Mouse (Mus musculus): ENCODE measurements around the gene Kcnj14. TPM values are rescaled to one million over a fixed set of nuclear protein-coding genes. Genes with fewer than 3 reads are reported as not detected.

Kcnj14 gene
- polyA plus RNA-seq, 1 experiment from 2014 or later, result 2.2 TPM

GRCm38 (mm10) chr7:45782271-45782670 lies 42.3 kb downstream of the Kcnj14 start:
- H3K9ac ChIP-seq, result no peak overlapping the region
- no peaks in the 10 kb centered on the region for H3K36me3 ChIP-seq
- H3K4me1 ChIP-seq, result peaks cover 29% of the 10 kb centered on the region

GRCm38 (mm10) chr7:45779081-45779641 lies 45.4 kb downstream of the Kcnj14 start:
- Histone ChIP-seq H3K4me1 (peaks cover 5% of the 10 kb centered on the region), H3K36me3 (no peaks in the 10 kb centered on the region), H3K4me2 (peak overlapping the region; percentile 30), H3K4me3 (no peak overlapping the region; the same call in 1 of the 2 replicates), H3K9me3 (no peaks in the 10 kb centered on the region), H3K27me3 (peaks cover 20% of the 10 kb centered on the region), H3K9ac (0 out of 2 replicates have a peak overlapping the region, but pooled peaks have one; percentile 16), H3K27ac (no peak overlapping the region)
- ATAC-seq (ENCODE audit: insufficient number of reproducible peaks, insufficient read depth, low FRiP score, low TSS enrichment, low read depth), result no peak; the same call in 1 of the 2 replicates
- WGBS, result 25% methylated on average over 22 of the region's 22 CpGs

More at GRCm38 (mm10) chr7:45782271-45782670, 42.3 kb downstream of the Kcnj14 start:
- H3K27me3 ChIP-seq, result peaks cover 20% of the 10 kb centered on the region
- 63% methylated on average over 4 of the region's 4 CpGs for WGBS
- H3K4me3 ChIP-seq, result no peak overlapping the region
- no peak overlapping the region for H3K4me2 ChIP-seq
- H3K27ac ChIP-seq, result no peak overlapping the region
- no peaks in the 10 kb centered on the region for H3K9me3 ChIP-seq
- no peak for ATAC-seq (ENCODE audit: insufficient number of reproducible peaks, insufficient read depth, low FRiP score, low TSS enrichment, low read depth)

DNA sequence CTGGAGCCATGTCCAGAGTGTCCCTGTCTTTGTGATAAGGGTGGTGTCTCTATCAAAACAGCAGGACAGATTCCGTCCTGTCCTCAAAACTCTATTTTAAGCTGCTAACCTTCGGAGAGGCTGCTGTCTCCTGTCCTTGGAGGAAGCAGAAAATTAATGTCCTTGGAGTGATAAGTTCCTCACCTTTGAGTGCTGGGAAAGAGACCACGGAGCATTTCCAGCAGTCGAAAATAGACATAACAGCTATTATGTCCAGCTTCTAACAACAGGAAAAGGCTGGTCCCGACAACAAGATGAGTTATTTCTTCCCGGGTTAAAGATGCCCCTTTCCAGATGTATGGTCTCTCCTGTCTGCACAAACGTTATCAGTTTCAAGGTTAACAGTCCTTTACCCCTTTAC lies 49.3 kb downstream of the Kcnj14 start:
- H3K4me2 ChIP-seq, result no peak overlapping the region
- peaks cover 14% of the 10 kb centered on the region for H3K27me3 ChIP-seq
- ATAC-seq (ENCODE audit: insufficient number of reproducible peaks, insufficient read depth, low FRiP score, low TSS enrichment, low read depth), result no peak
- no peak overlapping the region for H3K4me3 ChIP-seq
- H3K4me1 ChIP-seq, result no peaks in the 10 kb centered on the region
- no peak overlapping the region for H3K9ac ChIP-seq
- H3K9me3 ChIP-seq, result no peaks in the 10 kb centered on the region
- H3K27ac ChIP-seq, result no peak overlapping the region
- no peaks in the 10 kb centered on the region for H3K36me3 ChIP-seq
- 80% methylated on average over 7 of the region's 7 CpGs for WGBS

GRCm38 (mm10) chr7:45771101-45771500 lies 53.5 kb downstream of the Kcnj14 start:
- ATAC-seq (ENCODE audit: insufficient number of reproducible peaks, insufficient read depth, low FRiP score, low TSS enrichment, low read depth), result no peak
- Histone ChIP-seq H3K27me3 (no peaks in the 10 kb centered on the region; the same call in 1 of the 2 replicates), H3K9me3 (no peaks in the 10 kb centered on the region), H3K9ac (no peak overlapping the region), H3K4me2 (no peak overlapping the region), H3K4me1 (0 out of 2 replicates have a peak, but pooled peaks cover 4% of the 10 kb centered on the region), H3K4me3 (no peak overlapping the region), H3K36me3 (no peaks in the 10 kb centered on the region), H3K27ac (no peak overlapping the region)
- 46% methylated on average over 4 of the region's 4 CpGs for WGBS

DNA sequence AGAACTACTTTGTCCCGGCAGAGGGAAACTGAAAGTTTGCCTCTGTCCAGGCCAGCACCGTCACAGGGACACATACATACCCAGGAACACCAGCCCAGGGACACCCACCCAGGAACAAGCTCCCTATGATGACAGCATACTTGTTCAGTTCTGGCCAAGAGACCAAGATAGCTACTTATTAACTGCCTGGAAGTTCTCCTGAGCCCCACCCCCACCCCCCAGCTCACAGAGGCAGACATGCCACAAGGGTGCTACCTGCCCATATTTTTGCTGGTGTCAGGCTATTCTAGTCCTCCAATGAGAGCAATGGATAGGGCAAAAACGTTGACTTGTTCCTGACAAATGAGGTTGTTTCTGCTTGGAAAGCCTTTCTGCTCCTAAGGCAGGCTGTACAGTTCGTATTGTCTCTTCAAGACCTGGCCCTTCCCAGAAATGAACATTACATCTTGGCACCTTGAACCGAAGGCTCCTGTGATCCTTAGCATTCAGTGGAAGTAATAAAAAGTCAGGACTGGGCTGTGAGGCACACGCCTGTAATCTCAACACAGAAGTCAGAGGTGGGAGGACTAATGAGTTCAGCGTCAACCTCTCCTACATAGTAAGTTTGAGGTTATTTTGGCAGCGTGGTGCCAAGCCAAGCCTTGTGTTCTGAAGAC lies 54.0 kb downstream of the Kcnj14 start:
- H3K4me1 ChIP-seq, result 0 out of 2 replicates have a peak, but pooled peaks cover 4% of the 10 kb centered on the region
- no peaks in the 10 kb centered on the region for H3K9me3 ChIP-seq
- no peaks in the 10 kb centered on the region for H3K36me3 ChIP-seq
- 68% methylated on average over 8 of the region's 8 CpGs for WGBS
- no peak overlapping the region for H3K4me2 ChIP-seq
- no peak overlapping the region for H3K27ac ChIP-seq
- H3K9ac ChIP-seq, result no peak overlapping the region
- H3K27me3 ChIP-seq, result no peaks in the 10 kb centered on the region; the same call in 1 of the 2 replicates
- ATAC-seq (ENCODE audit: insufficient number of reproducible peaks, insufficient read depth, low FRiP score, low TSS enrichment, low read depth), result no peak
- H3K4me3 ChIP-seq, result no peak overlapping the region

- Histone ChIP-seq H3K4me3 (no peak overlapping the region), H3K4me1 (0 out of 2 replicates have a peak, but pooled peaks cover 4% of the 10 kb centered on the region), H3K27me3 (no peaks in the 10 kb centered on the region), H3K9ac (no peak overlapping the region), H3K27ac (no peak overlapping the region), H3K36me3 (no peaks in the 10 kb centered on the region), H3K4me2 (no peak overlapping the region), H3K9me3 (no peaks in the 10 kb centered on the region)
- WGBS, result 92% methylated on average over 6 of the region's 6 CpGs
- no peak for ATAC-seq (ENCODE audit: insufficient number of reproducible peaks, insufficient read depth, low FRiP score, low TSS enrichment, low read depth)
These were observed 57.1 kb downstream of the Kcnj14 start for GRCm38 (mm10) chr7:45767500-45767899.

DNA sequence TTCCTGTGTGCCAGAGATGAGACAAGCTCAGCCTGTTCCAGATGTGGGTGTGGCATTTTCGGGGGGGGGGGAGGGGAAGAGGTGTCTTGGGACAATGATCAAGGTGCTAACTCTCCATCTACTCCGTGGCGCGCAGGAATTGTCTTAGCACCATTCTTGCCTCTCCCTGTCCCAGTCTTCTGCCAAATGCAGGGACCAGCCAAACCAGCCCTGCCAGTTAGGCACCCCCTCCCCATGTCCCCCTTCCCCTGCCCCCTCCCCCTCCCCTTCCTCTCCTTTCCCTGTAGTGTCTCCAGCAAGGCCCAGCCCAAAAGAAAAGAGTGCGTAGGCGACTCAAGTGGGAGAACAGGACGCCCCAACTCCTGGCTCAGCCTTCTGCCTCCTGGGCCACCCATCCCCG lies 57.8 kb downstream of the Kcnj14 start:
- H3K4me1 ChIP-seq, result 0 out of 2 replicates have a peak, but pooled peaks cover 4% of the 10 kb centered on the region
- H3K9me3 ChIP-seq, result no peaks in the 10 kb centered on the region
- H3K27ac ChIP-seq, result no peak overlapping the region
- H3K4me3 ChIP-seq, result no peak overlapping the region
- WGBS, result 42% methylated on average over 8 of the region's 8 CpGs
- ATAC-seq (ENCODE audit: insufficient number of reproducible peaks, insufficient read depth, low FRiP score, low TSS enrichment, low read depth), result 0 out of 2 replicates have a peak, but pooled peaks have one; percentile 43
- H3K36me3 ChIP-seq, result no peaks in the 10 kb centered on the region
- H3K4me2 ChIP-seq, result no peak overlapping the region
- no peaks in the 10 kb centered on the region for H3K27me3 ChIP-seq
- H3K9ac ChIP-seq, result 0 out of 2 replicates have a peak overlapping the region, but pooled peaks have one; percentile 11

Other genes with a start within 250 kb of the Kcnj14 start
- 0.39 and 0.96 TPM in 2 replicates for gene Fgf21, start 209.3 kb downstream of the Kcnj14 start, polyA plus RNA-seq (2015; fragmentation: Nextera tagmentation; extraction: Ambion mirVana)
- 1.9 and 2.3 TPM in 2 replicates for gene Fut1, start 207.5 kb downstream of the Kcnj14 start, polyA plus RNA-seq (2015; fragmentation: Nextera tagmentation; extraction: Ambion mirVana)
- gene Izumo1, start 203.0 kb downstream of the Kcnj14 start, polyA plus RNA-seq (2015; fragmentation: Nextera tagmentation; extraction: Ambion mirVana), result 0.27 and 0.39 TPM in 2 replicates
- gene Rasip1, start 197.3 kb downstream of the Kcnj14 start, polyA plus RNA-seq (2015; fragmentation: Nextera tagmentation; extraction: Ambion mirVana), result 8.0 and 8.8 TPM in 2 replicates
- 5.2 and 7.8 TPM in 2 replicates for gene Mamstr, start 184.8 kb downstream of the Kcnj14 start, polyA plus RNA-seq (2015; fragmentation: Nextera tagmentation; extraction: Ambion mirVana)
- gene Fut2, start 158.4 kb downstream of the Kcnj14 start, polyA plus RNA-seq (2015; fragmentation: Nextera tagmentation; extraction: Ambion mirVana), result 0.45 and 0.54 TPM in 2 replicates
- gene Ntn5, start 140.8 kb downstream of the Kcnj14 start, polyA plus RNA-seq (2015; fragmentation: Nextera tagmentation; extraction: Ambion mirVana), result 5.4 and 5.7 TPM in 2 replicates
- 6.3 and 6.8 TPM in 2 replicates for gene Sec1, start 130.4 kb downstream of the Kcnj14 start, polyA plus RNA-seq (2015; fragmentation: Nextera tagmentation; extraction: Ambion mirVana)
- gene Car11, start 124.9 kb downstream of the Kcnj14 start, polyA plus RNA-seq (2015; fragmentation: Nextera tagmentation; extraction: Ambion mirVana), result 15.2 and 17.3 TPM in 2 replicates
- 7.8 and 10.2 TPM in 2 replicates for gene Dbp, start 119.7 kb downstream of the Kcnj14 start, polyA plus RNA-seq (2015; fragmentation: Nextera tagmentation; extraction: Ambion mirVana)
- 936 and 1,128 TPM in 2 replicates for gene Rpl18, start 109.3 kb downstream of the Kcnj14 start, polyA plus RNA-seq (2015; fragmentation: Nextera tagmentation; extraction: Ambion mirVana)
- 34.4 and 34.9 TPM in 2 replicates for gene Sphk2, start 106.8 kb downstream of the Kcnj14 start, polyA plus RNA-seq (2015; fragmentation: Nextera tagmentation; extraction: Ambion mirVana)
- 1.4 and 1.5 TPM in 2 replicates for gene Fam83e, start 103.6 kb downstream of the Kcnj14 start, polyA plus RNA-seq (2015; fragmentation: Nextera tagmentation; extraction: Ambion mirVana)
- gene Spaca4, start 99.0 kb downstream of the Kcnj14 start, polyA plus RNA-seq (2015; fragmentation: Nextera tagmentation; extraction: Ambion mirVana), result not detected in 2 replicates
- 4.1 and 4.2 TPM in 2 replicates for gene Lmtk3, start 41.0 kb downstream of the Kcnj14 start, polyA plus RNA-seq (2015; fragmentation: Nextera tagmentation; extraction: Ambion mirVana)
- 7.7 and 8.4 TPM in 2 replicates for gene Sult2b1, start 40.1 kb downstream of the Kcnj14 start, polyA plus RNA-seq (2015; fragmentation: Nextera tagmentation; extraction: Ambion mirVana)
- gene Cyth2, start 10.2 kb downstream of the Kcnj14 start, polyA plus RNA-seq (2015; fragmentation: Nextera tagmentation; extraction: Ambion mirVana), result 133 and 138 TPM in 2 replicates
- gene Grwd1, start 6.2 kb upstream of the Kcnj14 start, polyA plus RNA-seq (2015; fragmentation: Nextera tagmentation; extraction: Ambion mirVana), result 62.7 and 74.0 TPM in 2 replicates
- 62.6 and 74.4 TPM in 2 replicates for gene Kdelr1, start 48.0 kb upstream of the Kcnj14 start, polyA plus RNA-seq (2015; fragmentation: Nextera tagmentation; extraction: Ambion mirVana)
- gene Grin2d, start 53.6 kb upstream of the Kcnj14 start, polyA plus RNA-seq (2015; fragmentation: Nextera tagmentation; extraction: Ambion mirVana), result 0.56 and 0.72 TPM in 2 replicates
- gene Syngr4, start 71.9 kb upstream of the Kcnj14 start, polyA plus RNA-seq (2015; fragmentation: Nextera tagmentation; extraction: Ambion mirVana), result 0.41 TPM in 1 of 2 replicates, not detected in the other
- gene Tmem143, start 72.2 kb upstream of the Kcnj14 start, polyA plus RNA-seq (2015; fragmentation: Nextera tagmentation; extraction: Ambion mirVana), result 7.1 and 7.2 TPM in 2 replicates
- 199 and 213 TPM in 2 replicates for gene Emp3, start 96.6 kb upstream of the Kcnj14 start, polyA plus RNA-seq (2015; fragmentation: Nextera tagmentation; extraction: Ambion mirVana)
- 2.4 and 3.2 TPM in 2 replicates for gene Ccdc114, start 99.3 kb upstream of the Kcnj14 start, polyA plus RNA-seq (2015; fragmentation: Nextera tagmentation; extraction: Ambion mirVana)
- 0.25 TPM in 2 replicates for gene Abcc6, start 205.5 kb upstream of the Kcnj14 start, polyA plus RNA-seq (2015; fragmentation: Nextera tagmentation; extraction: Ambion mirVana)
- gene Nomo1, start 208.9 kb upstream of the Kcnj14 start, polyA plus RNA-seq (2015; fragmentation: Nextera tagmentation; extraction: Ambion mirVana), result 28.4 and 33.8 TPM in 2 replicates

All from embryonic facial prominence, embryonic 13.5 days (tissue).